Mouse (Mus musculus) limb, embryonic 11.5 days (tissue): Measurements from ENCODE around the gene Dhrs3. TPM values are rescaled to one million over a fixed set of nuclear protein-coding genes. Genes with fewer than 3 reads are reported as not detected.

Source experiments
- ATAC-seq: fragments of 200-750 bp; cut with Nextera tagmentation; 2 replicates; pipeline ENCODE4 v1.8.0; 2017; ENCODE audit warnings: low read depth; ENCODE audit not compliant: insufficient number of reproducible peaks, low FRiP score, low TSS enrichment
- DNase-seq: peaks from one replicate; pipeline ENCODE4 v3.0.0-alpha.2; 2015; ENCODE audit warnings: low spot score
- H3K27ac ChIP-seq: fragments of 300-500 bp; sonication (generic); replicated peaks from 2 replicates; pipeline ENCODE4 v1.5.1; 2014; ENCODE audit warnings: low read depth, mild to moderate bottlenecking, low read length
- H3K27me3 ChIP-seq: fragments of 300-500 bp; sonication (generic); 2 replicates; pipeline ENCODE4 v1.6.1; 2014; ENCODE audit warnings: mild to moderate bottlenecking, low read length, mixed read lengths; ENCODE audit not compliant: control insufficient read depth, insufficient read depth
- H3K36me3 ChIP-seq: fragments of 300-500 bp; sonication (generic); 2 replicates; pipeline ENCODE4 v1.6.1; 2014; ENCODE audit warnings: mild to moderate bottlenecking, low read length, moderate library complexity, mixed read lengths; ENCODE audit not compliant: control insufficient read depth, insufficient read depth
- H3K4me1 ChIP-seq: fragments of 300-500 bp; sonication (generic); 2 replicates; pipeline ENCODE4 v1.6.1; 2014; ENCODE audit warnings: low read length, mixed read lengths; ENCODE audit not compliant: control insufficient read depth, insufficient read depth
- H3K4me2 ChIP-seq: fragments of 300-500 bp; sonication (generic); 2 replicates; pipeline ENCODE4 v1.6.1; 2014; ENCODE audit warnings: low read depth, mild to moderate bottlenecking, moderate library complexity; ENCODE audit not compliant: severe bottlenecking
- H3K4me3 ChIP-seq: fragments of 300-500 bp; sonication (generic); 2 replicates; pipeline ENCODE4 v1.5.1; 2014; ENCODE audit warnings: low read depth, low read length
- H3K9ac ChIP-seq: fragments of 300-500 bp; sonication (generic); 2 replicates; pipeline ENCODE4 v1.6.1; 2014; ENCODE audit warnings: mild to moderate bottlenecking, low read length
- H3K9me3 ChIP-seq: fragments of 300-500 bp; sonication (generic); 2 replicates; pipeline ENCODE4 v1.6.1; 2016; ENCODE audit warnings: low read length; ENCODE audit not compliant: control insufficient read depth
- WGBS: fragments of 180-500 bp; shearing (Covaris S2); extraction: QIAGEN DNeasy Blood & Tissue Kit; methylation state at CpG from one replicate; pipeline ENCODE4 v1.1.7; 2014; 5-methylcytosine and 5-hydroxymethylcytosine counted together
- polyA plus RNA-seq: library from polyadenylated mRNA; unstranded; fragments of >200 nt; fragmentation: Nextera tagmentation; extraction: Ambion mirVana; gene quantifications from 2 replicates; pipeline ENCODE4 v1.2.1, GENCODE M21; 2014

Gene Dhrs3
- polyA plus RNA-seq, 1 experiment from 2014 or later, result 50.2 TPM

DNA sequence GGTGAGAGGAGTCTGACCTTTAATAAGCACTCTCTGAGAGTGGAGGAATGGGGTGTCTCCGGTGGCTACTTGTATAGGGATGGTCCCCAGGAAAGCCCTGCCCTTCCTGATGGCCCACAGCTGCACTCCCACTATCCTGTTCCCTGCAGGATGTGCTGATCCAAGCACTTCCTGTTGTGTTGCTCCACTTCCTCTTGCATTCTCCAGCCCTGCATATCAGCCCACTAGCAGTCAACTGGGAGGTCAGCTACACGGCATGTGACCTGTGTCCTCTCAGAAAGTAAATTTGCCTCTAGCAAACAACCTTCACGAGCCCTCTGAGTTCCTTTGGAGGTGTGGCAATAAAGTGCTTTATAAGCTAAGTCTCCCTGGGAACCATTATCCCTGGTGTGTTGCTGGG, 11.3 kb downstream of the Dhrs3 start:
- Histone ChIP-seq H3K9ac (no peak overlapping the region), H3K36me3 (no peaks in the 10 kb centered on the region), H3K4me2 (no peak overlapping the region), H3K9me3 (no peaks in the 10 kb centered on the region), H3K4me1 (no peaks in the 10 kb centered on the region), H3K4me3 (no peak overlapping the region), H3K27me3 (no peaks in the 10 kb centered on the region), H3K27ac (no peak overlapping the region)
- ATAC-seq, result no peak
- 52% methylated on average over 3 of the region's 3 CpGs for WGBS
- DNase-seq, result no peak

DNA sequence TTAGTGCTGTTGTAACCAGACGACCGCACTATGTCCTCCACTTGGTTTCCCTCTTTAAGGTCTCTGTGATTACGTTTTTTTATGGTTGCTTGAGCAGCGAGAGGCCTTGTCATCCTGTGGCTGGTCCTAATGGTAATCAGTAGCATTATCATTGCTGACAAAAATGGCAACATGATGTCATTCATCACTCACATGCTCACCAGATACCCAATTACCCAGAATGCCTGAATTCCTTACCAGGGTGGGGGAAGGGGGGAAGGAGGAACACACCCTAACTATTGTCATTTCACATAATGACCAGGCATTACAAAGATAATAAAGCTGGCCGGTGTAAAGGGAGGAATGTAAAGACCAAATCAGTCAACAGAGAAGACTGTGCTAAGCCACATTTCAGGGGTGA, 12.5 kb downstream of the Dhrs3 start:
- ATAC-seq (no peak), DNase-seq (no peak)
- 64% methylated on average over 5 of the region's 5 CpGs for WGBS
- no peak overlapping the region for H3K9ac ChIP-seq
- H3K4me1 ChIP-seq, result no peaks in the 10 kb centered on the region
- no peaks in the 10 kb centered on the region for H3K9me3 ChIP-seq
- no peak overlapping the region for H3K27ac ChIP-seq
- no peak overlapping the region for H3K4me3 ChIP-seq
- H3K4me2 ChIP-seq, result no peak overlapping the region
- no peaks in the 10 kb centered on the region for H3K36me3 ChIP-seq
- no peaks in the 10 kb centered on the region for H3K27me3 ChIP-seq

DNA sequence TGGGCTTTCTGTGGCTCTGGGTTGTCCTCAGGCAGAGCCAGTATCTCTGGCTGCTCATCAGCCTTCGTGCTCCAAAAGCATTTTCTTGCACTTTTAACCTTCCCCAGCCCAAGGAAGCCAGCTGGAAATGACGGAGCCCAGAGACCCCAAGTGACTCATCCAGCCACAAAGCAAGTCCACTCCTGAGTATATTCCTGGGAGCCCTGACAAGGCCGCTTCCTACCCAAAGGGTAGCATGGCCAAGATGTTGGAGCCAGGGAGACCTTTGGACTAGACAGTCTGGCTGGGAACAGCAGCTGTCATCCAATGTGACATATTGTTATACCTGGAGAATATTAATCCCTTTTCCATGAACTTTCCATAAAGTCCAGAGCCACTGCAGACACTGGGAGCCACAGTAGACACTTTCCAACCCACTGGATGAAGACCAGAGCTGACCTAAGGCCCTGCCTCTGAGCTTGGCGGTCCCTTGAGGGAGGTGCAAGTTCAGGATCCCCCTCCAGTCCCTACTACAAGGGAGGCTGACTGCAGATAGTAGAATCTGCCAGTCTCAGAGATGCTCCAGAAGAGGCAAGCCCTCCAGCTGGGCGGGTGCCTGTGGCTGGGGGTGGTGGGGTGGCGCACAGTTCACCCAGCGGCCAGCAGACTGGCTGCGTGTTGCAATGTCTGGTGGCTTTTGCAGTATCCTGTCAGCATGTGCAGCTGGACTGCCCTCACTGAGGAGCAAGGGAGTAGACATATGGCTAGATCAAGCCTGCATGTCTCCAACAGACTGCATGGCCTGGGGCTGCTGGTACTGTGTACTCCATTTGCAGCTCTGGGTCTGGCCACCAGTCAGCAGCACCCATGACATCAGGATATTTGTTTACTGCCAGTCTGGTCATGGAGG, 13.6 kb downstream of the Dhrs3 start:
- 82% methylated on average over 8 of the region's 8 CpGs for WGBS
- no peaks in the 10 kb centered on the region for H3K36me3 ChIP-seq

DNA sequence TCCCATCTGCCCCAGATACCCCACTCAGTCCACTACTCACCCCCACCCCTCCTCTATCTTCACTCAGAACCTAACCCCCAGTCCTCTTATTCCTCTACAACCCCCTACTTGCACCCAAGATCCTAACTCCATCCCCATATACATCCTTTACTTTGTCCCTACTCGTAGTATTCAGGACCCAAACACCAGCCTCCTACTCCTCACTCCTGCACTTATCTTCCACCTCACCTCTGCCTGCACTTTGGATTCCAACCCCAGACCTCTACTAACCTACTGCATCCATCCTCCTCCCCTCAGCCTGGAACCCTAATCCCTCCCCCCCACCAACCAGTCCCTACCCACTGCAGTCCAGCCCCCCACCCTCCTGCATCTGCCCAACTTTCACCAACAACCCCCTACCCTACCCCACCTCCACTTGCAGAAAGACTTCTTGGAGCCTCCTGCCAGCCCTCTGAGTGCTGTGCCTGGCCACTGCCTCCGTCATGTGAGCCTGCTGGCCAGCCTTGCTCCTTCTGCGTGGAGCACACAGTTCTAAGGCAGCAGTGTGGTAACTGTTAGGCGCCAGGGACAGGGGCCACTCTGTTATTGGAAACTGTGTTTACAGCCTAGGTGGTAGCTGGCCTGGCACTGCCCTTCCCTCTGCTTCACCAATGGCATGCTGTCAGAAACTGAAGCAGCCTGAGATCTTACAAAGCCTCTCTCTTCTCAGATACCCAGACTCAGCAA, 14.5 kb downstream of the Dhrs3 start:
- no peak for DNase-seq
- Histone ChIP-seq H3K27ac (no peak overlapping the region), H3K4me1 (no peaks in the 10 kb centered on the region), H3K4me3 (no peak overlapping the region), H3K9me3 (no peaks in the 10 kb centered on the region), H3K9ac (no peak overlapping the region), H3K27me3 (no peaks in the 10 kb centered on the region), H3K36me3 (no peaks in the 10 kb centered on the region), H3K4me2 (no peak overlapping the region)
- ATAC-seq, result no peak
- WGBS, result 71% methylated on average over 4 of the region's 4 CpGs

More for the DNA sequence above, 13.6 kb downstream of the Dhrs3 start:
- Histone ChIP-seq H3K4me3 (no peak overlapping the region), H3K9ac (no peak overlapping the region), H3K27me3 (no peaks in the 10 kb centered on the region), H3K27ac (no peak overlapping the region), H3K9me3 (no peaks in the 10 kb centered on the region), H3K4me2 (no peak overlapping the region), H3K4me1 (no peaks in the 10 kb centered on the region)
- DNase-seq (no peak), ATAC-seq (no peak)

DNA sequence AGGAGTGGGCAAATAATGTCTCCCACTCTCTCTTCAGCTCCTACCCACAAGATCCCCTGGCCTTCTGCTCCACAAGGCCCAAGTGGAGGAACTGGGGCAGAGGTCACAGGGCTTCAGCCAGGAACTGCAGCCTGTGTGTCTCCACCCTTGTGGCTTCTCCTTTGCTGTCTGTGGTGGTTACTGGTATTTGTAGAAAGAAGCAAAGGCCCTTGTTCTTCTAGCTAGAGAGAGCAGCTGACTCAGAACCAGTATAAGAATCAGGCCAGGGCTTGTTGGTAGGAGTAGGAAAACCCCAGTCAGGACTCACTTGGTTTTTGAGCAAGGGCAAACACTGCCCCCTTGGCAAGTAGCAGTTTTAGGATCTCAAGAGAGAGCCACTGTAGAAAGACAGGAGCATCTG, 16.2 kb downstream of the Dhrs3 start:
- Histone ChIP-seq H3K9ac (no peak overlapping the region), H3K4me2 (no peak overlapping the region), H3K27ac (no peak overlapping the region), H3K4me3 (no peak overlapping the region), H3K4me1 (no peaks in the 10 kb centered on the region), H3K27me3 (no peaks in the 10 kb centered on the region), H3K9me3 (no peaks in the 10 kb centered on the region), H3K36me3 (no peaks in the 10 kb centered on the region)
- ATAC-seq, result no peak
- no peak for DNase-seq

DNA sequence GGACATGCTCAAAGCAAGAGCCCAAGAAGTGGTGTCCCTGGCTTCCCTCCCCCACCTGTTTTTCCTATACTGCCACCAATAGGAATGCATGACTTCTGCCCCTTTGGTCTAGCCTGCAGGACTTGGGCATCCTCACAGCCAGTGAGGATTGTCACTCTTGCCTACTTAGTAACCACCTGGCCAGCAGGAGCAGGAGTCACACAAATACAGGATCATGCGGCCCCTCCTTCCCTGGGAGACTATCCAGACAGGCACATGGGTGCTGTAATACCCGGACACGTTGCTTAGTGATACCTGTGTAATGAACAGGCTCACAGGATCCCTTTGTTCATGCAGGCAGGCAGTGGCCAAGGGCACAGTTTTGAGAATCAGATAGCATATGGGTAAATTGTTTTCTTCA, 17.7 kb downstream of the Dhrs3 start:
- WGBS, result 85% methylated on average over 3 of the region's 3 CpGs
- H3K9me3 ChIP-seq, result no peaks in the 10 kb centered on the region
- no peaks in the 10 kb centered on the region for H3K27me3 ChIP-seq
- no peak overlapping the region for H3K4me3 ChIP-seq
- no peak for ATAC-seq
- H3K4me2 ChIP-seq, result no peak overlapping the region
- no peak for DNase-seq
- no peaks in the 10 kb centered on the region for H3K36me3 ChIP-seq
- H3K9ac ChIP-seq, result no peak overlapping the region
- H3K27ac ChIP-seq, result no peak overlapping the region
- no peaks in the 10 kb centered on the region for H3K4me1 ChIP-seq

DNA sequence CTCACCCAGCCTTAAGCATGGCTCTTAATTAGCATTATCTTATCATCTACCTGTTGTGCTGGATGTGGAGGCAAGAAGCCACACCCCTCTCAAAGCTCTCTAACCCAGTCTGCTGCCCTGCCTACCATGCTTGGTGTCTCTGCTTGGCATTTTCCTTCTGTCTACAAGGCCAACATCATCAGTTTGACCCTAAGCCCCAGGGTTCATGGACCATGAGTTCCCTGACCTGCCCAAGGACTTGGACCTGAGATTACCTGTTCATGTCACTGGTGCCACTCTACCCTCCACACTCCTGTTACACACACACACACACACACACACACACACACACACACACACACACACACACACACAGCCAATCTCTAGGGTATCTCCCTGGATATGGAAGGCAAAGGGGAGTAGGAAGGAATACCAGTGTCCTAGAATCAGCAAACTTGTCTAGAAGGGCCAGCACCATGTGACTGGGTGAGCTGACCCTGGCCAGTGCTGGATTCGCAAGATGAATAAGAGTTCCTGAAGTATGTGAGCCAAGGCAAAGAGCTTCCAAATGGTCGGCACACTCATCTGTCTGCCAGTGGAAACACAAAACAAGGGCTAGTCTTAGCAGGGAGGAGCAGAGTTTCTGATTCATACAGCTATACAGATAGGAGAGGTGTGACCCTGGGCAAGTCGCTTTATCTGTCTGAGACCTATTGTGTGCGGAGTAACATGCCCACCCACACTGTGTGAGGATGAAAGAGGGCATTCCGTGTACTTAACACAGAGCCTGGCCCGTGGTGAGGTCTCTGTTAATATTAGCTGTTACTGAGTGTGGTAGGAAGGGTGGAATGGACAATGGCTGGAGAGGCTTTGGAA, 20.9 kb downstream of the Dhrs3 start:
- no peak overlapping the region for H3K27ac ChIP-seq
- WGBS, result 90% methylated on average over 6 of the region's 6 CpGs

DNA sequence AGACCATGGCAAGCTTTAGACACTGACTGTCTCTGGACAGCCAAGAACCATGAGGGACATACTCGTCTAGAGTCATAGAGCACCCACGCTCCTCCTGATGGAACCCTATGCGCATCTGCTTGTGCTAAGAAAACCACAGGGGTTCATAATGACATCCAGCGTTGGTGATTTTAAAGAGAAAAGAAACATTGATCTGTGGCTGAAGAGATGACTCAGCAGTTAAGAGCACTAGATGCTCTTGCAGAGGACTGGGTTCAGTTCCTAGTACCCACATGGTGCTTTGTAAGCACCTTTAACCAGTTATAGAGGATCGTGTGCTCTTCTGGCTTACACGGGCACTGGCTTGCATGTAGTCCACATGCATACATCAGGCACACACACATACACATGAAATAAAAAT, 23.9 kb downstream of the Dhrs3 start:
- no peaks in the 10 kb centered on the region for H3K4me1 ChIP-seq
- no peak overlapping the region for H3K4me2 ChIP-seq
- ATAC-seq (no peak), DNase-seq (no peak)
- no peak overlapping the region for H3K4me3 ChIP-seq
- H3K9me3 ChIP-seq, result no peaks in the 10 kb centered on the region
- 88% methylated on average over 6 of the region's 6 CpGs for WGBS
- H3K27me3 ChIP-seq, result no peaks in the 10 kb centered on the region
- H3K27ac ChIP-seq, result no peak overlapping the region
- peaks cover 6% of the 10 kb centered on the region; the same call in 1 of the 2 replicates for H3K36me3 ChIP-seq
- H3K9ac ChIP-seq, result no peak overlapping the region

More for the DNA sequence above, 20.9 kb downstream of the Dhrs3 start:
- DNase-seq, result no peak
- H3K9me3 ChIP-seq, result no peaks in the 10 kb centered on the region
- no peak for ATAC-seq
- H3K36me3 ChIP-seq, result no peaks in the 10 kb centered on the region
- H3K4me3 ChIP-seq, result no peak overlapping the region
- no peak overlapping the region for H3K4me2 ChIP-seq
- no peak overlapping the region for H3K9ac ChIP-seq
- no peaks in the 10 kb centered on the region for H3K4me1 ChIP-seq
- no peaks in the 10 kb centered on the region for H3K27me3 ChIP-seq
